Mouse (Mus musculus) heart, postnatal 25 days (tissue): ENCODE measurements around the gene Dst. TPM values are rescaled to one million over a fixed set of nuclear protein-coding genes. Genes with fewer than 3 reads are reported as not detected.

Source experiments
- DNase-seq: peaks from one replicate; pipeline ENCODE4 v3.0.0; 2022; ENCODE audit warnings: low spot score
- intact Hi-C: fragments of 180-260 bp; cut with DNase I; formaldehyde crosslinking; loops from one replicate; pipeline ENCODE4 v1.15.1; 2025
- total RNA-seq, 2 experiments: library from RNA; stranded (reverse); gene quantifications; 2 replicates each; pipeline ENCODE4 v1.2.3; 2021

Dst gene
- total RNA-seq, 2 experiments from 2014 or later = 338 to 369 TPM

- no peak for DNase-seq
- intact Hi-C loops = loop anchor here (5.0 kb wide), 1 partner anchor 442 kb away; the partner anchor contains the start of gene Prim2
Observed at GRCm38 (mm10) chr1:34109599-34110210, 201.7 kb downstream of the Dst start.

DNA sequence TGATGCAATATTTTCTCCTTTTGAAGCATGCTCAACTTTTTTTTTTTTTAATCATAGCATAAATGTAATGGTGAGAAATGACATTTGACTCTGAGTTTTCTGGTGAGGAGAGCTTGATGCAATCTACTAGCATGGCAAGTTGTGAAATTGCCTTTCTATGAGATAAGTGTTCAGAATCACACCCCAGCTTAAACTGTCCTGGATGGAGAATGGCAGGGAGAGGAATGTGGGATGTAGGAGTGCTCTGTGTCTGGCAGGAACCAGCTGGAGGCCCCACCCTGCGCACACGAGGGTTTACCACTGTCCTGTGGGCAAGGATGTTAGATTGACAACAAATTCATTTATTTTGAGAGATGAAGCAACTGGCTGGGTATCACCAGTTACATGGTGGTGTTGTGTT is 202.8 kb downstream of the Dst start:
- DNase-seq = no peak
- intact Hi-C loops = no loop called here

- intact Hi-C loops = no loop called here
- DNase-seq = no peak
Observed at GRCm38 (mm10) chr1:34111954-34112353, 203.9 kb downstream of the Dst start.

GRCm38 (mm10) chr1:34116444-34116843 is 208.4 kb downstream of the Dst start:
- intact Hi-C loops = loop anchor here (2.0 to 5.0 kb wide), 3 partner anchors 48 to 109 kb away; no protein-coding TSS in a partner anchor

GRCm38 (mm10) chr1:34117056-34117455 is 209.0 kb downstream of the Dst start:
- no peak for DNase-seq
- intact Hi-C loops = loop anchor here (2.0 to 5.0 kb wide), 3 partner anchors 48 to 110 kb away; no protein-coding TSS in a partner anchor

More at GRCm38 (mm10) chr1:34116444-34116843, 208.4 kb downstream of the Dst start:
- no peak for DNase-seq

- intact Hi-C loops = loop anchor here (2.0 to 5.0 kb wide), 3 partner anchors 47 to 110 kb away; no protein-coding TSS in a partner anchor
- DNase-seq = no peak
Observed at GRCm38 (mm10) chr1:34117709-34118108, 209.7 kb downstream of the Dst start.

GRCm38 (mm10) chr1:34120066-34120465 is 212.0 kb downstream of the Dst start:
- intact Hi-C loops = no loop called here
- no peak for DNase-seq

- no peak for DNase-seq
- intact Hi-C loops = no loop called here
Observed at GRCm38 (mm10) chr1:34120602-34121001, 212.6 kb downstream of the Dst start.

GRCm38 (mm10) chr1:34121157-34122015 is 213.4 kb downstream of the Dst start:
- intact Hi-C loops = no loop called here
- DNase-seq = peak; percentile 68

GRCm38 (mm10) chr1:34122198-34122597 is 214.2 kb downstream of the Dst start:
- intact Hi-C loops = no loop called here
- no peak for DNase-seq

GRCm38 (mm10) chr1:34122905-34123304 is 214.9 kb downstream of the Dst start:
- intact Hi-C loops = no loop called here
- DNase-seq = no peak

- intact Hi-C loops = no loop called here
- no peak for DNase-seq
Observed at GRCm38 (mm10) chr1:34123334-34123733, 215.3 kb downstream of the Dst start.

GRCm38 (mm10) chr1:34124376-34124775 is 216.4 kb downstream of the Dst start:
- intact Hi-C loops = no loop called here
- DNase-seq = no peak

- intact Hi-C loops = no loop called here
- no peak for DNase-seq
Observed at GRCm38 (mm10) chr1:34125148-34125547, 217.1 kb downstream of the Dst start.

GRCm38 (mm10) chr1:34127714-34128474 is 219.9 kb downstream of the Dst start:
- DNase-seq = no peak
- intact Hi-C loops = no loop called here

- DNase-seq = no peak
- intact Hi-C loops = no loop called here
Observed at GRCm38 (mm10) chr1:34128796-34129195, 220.8 kb downstream of the Dst start.

- intact Hi-C loops = no loop called here
- no peak for DNase-seq
Observed at GRCm38 (mm10) chr1:34129691-34130090, 221.7 kb downstream of the Dst start.

GRCm38 (mm10) chr1:34130804-34131203 is 222.8 kb downstream of the Dst start:
- intact Hi-C loops = no loop called here
- no peak for DNase-seq

DNA sequence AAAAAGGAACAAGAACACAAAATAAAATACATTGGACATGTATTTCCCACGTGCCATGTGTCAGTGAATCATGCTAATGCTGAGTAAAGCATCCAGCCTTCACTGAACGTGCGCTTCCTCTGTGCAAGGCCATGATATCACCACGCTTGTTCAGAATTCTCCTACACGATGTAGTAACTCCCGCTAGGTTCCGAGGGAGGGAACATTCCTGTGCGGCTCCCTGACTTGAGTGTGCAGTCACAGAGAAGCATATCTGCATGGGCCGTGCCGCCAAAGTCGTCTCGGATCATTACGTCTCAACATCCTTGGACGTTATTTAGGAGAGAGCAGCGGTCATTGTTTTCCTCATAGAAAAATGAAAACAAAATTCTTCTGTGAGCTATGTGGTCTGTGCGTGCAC is 224.8 kb downstream of the Dst start:
- no peak for DNase-seq
- intact Hi-C loops = no loop called here

DNA sequence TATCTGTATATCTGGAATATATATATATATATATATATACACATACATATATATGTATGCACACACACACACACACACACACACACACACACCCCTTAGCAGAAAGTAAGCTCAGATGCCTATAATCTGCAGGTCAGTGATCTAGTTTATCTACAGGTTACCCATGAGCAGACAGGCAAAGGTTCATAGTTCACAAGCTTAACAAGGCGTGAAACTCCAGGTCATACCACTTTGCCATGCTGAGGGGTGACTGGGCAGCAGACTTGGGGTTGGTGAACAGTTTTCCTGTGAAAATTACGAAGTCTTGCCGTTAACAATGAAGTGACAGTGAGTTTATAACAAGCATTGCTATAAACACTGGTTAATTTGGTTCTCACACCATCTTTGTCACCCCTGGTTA is 227.5 kb downstream of the Dst start:
- intact Hi-C loops = no loop called here
- DNase-seq = no peak
